Mouse (Mus musculus): ENCODE results near the gene Ube2dnl1.

GRCm38 (mm10) chrX:114907282-114907681 lies 2.5 kb downstream of the Ube2dnl1 start, which contains the start of gene Ube2dnl2:
- no peak for TF ChIP-seq CTCF (IDR thresholded peaks at IDR 0.05; ENCODE audit: borderline replicate concordance, control insufficient read depth, extremely low read depth, insufficient read depth, low read length, poor library complexity)
- no peak for TF ChIP-seq POLR2A (IDR thresholded peaks at IDR 0.05; ENCODE audit: control insufficient read depth, extremely low read depth, insufficient read depth, low read length, poor library complexity)
